Mouse (Mus musculus): Measurements from ENCODE around the gene Hsd17b7. TPM values are rescaled to one million over a fixed set of nuclear protein-coding genes. Genes with fewer than 3 reads are reported as not detected.

Hsd17b7 gene
- polyA plus RNA-seq, 1 experiment from 2014 or later: 20.8 TPM

DNA sequence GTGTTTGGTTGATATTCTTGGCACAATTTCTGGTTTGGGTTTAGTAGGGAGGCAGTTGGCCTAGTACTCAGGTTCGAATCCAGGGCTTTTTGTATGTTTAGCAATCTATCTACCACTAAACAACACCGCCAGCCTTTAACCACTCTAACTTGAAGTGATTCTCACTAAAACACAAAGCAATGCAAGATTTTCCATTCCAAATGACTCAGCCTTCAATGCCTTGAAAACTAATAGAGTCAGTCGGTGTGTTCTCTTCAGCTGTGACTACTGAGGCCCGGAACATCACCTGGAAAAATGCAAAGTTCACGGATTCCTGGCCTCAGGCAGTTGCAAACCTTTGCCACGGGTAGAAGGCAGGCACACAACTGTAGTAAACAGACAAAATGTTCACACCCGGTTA is 37.3 kb downstream of the Hsd17b7 start:
- no peak for ATAC-seq (replicated peaks; ENCODE audit: low FRiP score)
- Histone ChIP-seq H3K4me3 (ENCODE audit: low read depth, low read length) (no peak overlapping the region), H3K4me2 (ENCODE audit: low read depth, low read length, severe bottlenecking) (no peak overlapping the region), H3K4me1 (replicated peaks; ENCODE audit: control insufficient read depth, insufficient read depth, low read length) (no peaks in the 10 kb centered on the region; the same call in 1 of the 2 replicates), H3K9me3 (ENCODE audit: control insufficient read depth, low read length) (no peaks in the 10 kb centered on the region), H3K27me3 (ENCODE audit: control insufficient read depth, insufficient read depth, low read length) (no peaks in the 10 kb centered on the region), H3K27ac (ENCODE audit: low read depth, low read length) (no peak overlapping the region), H3K36me3 (ENCODE audit: control insufficient read depth, insufficient read depth, low read length) (no peaks in the 10 kb centered on the region), H3K9ac (ENCODE audit: low read length) (no peak overlapping the region)
- no peak for DNase-seq (ENCODE audit: low spot score)
- WGBS: 86% methylated on average over 7 of the region's 7 CpGs

DNA sequence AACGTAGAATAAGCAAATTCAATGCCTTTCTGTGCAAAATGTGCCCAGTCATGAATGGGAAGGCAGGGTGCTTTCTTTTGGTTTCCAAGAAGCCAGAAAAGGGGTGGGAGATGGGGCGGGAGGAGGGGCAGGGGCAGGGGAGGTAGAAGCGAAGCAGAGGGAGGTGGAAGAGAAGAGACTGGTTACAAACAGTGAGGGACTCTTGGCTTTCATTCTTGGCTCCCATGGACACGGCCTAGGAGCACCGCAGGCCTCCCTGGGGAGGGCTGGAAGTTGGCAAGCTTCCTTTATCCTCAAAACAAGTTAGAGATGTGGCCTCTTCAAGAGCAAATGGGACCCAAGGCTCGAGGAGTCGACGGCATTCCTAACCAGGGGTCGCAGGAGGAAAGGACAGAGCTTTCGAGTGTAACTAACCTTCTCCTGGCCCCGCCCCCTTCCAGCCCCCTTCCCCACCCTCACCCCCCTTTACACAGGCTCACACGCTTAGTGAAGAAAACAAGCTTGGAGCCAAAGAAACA is 40.5 kb downstream of the Hsd17b7 start, which contains the start of gene Ccdc190:
Gene Ccdc190 (plus strand): TSS at position 195 of the 518 bp plus-strand sequence.
- Histone ChIP-seq H3K4me3 (ENCODE audit: low read depth, low read length) (peak within 1 kb of the TSS; percentile 2; the same call in 1 of the 2 replicates), H3K27me3 (ENCODE audit: control insufficient read depth, insufficient read depth, low read length) (no peaks in the 10 kb centered on the region), H3K27ac (ENCODE audit: low read depth, low read length) (no peak within 1 kb of the TSS), H3K36me3 (ENCODE audit: control insufficient read depth, insufficient read depth, low read length) (no peaks in the 10 kb centered on the region), H3K9me3 (ENCODE audit: control insufficient read depth, low read length) (no peaks in the 10 kb centered on the region), H3K4me1 (replicated peaks; ENCODE audit: control insufficient read depth, insufficient read depth, low read length) (no peaks in the 10 kb centered on the region; the same call in 1 of the 2 replicates), H3K4me2 (ENCODE audit: low read depth, low read length, severe bottlenecking) (peak within 1 kb of the TSS; percentile 37; the same call in 1 of the 2 replicates), H3K9ac (ENCODE audit: low read length) (peak within 1 kb of the TSS; percentile 14)
- ATAC-seq (replicated peaks; ENCODE audit: low FRiP score) (peak; percentile 78), DNase-seq (ENCODE audit: low spot score) (peak; percentile 61)
- 9% methylated on average over 12 of the region's 12 CpGs for WGBS

DNA sequence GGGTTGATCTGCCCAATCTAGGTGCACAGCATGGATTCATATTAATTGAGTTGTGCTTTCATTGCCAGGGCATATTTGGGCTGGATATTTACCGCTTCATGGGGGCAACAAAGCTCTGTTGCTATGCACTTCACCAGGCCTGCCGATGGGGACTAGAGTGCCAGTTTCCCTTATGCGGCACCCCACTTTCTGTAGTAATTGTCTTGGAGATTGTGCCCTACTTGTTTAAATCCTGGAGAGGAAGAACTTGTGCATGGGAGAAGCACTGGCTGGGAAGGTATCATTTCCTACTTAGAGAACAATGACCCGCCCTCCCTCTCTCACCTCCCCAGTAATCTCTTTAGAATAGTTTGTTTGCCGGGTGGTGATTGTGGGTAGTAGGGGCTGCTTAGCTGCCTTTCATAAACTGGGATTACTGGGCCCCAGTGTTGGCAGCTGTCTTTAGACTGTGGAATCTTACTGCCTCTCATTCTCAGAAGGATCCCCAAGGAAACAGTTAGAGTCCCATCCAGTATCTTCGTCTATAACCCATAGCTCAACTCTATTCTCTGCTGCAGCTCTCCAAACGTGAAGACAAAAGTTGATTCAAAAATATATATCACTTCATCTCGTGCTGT is 41.2 kb downstream of the Hsd17b7 start:
- H3K36me3 ChIP-seq (ENCODE audit: control insufficient read depth, insufficient read depth, low read length): no peaks in the 10 kb centered on the region
- ATAC-seq (replicated peaks; ENCODE audit: low FRiP score) (peak; percentile 59), DNase-seq (ENCODE audit: low spot score) (no peak)
- WGBS: 32% methylated on average over 8 of the region's 8 CpGs
- H3K4me3 ChIP-seq (ENCODE audit: low read depth, low read length): no peak overlapping the region
- H3K4me1 ChIP-seq (replicated peaks; ENCODE audit: control insufficient read depth, insufficient read depth, low read length): no peaks in the 10 kb centered on the region; the same call in 1 of the 2 replicates
- H3K9ac ChIP-seq (ENCODE audit: low read length): no peak overlapping the region; the same call in 1 of the 2 replicates
- H3K27me3 ChIP-seq (ENCODE audit: control insufficient read depth, insufficient read depth, low read length): no peaks in the 10 kb centered on the region
- H3K4me2 ChIP-seq (ENCODE audit: low read depth, low read length, severe bottlenecking): no peak overlapping the region
- no peak overlapping the region for H3K27ac ChIP-seq (ENCODE audit: low read depth, low read length)
- no peaks in the 10 kb centered on the region for H3K9me3 ChIP-seq (ENCODE audit: control insufficient read depth, low read length)

DNA sequence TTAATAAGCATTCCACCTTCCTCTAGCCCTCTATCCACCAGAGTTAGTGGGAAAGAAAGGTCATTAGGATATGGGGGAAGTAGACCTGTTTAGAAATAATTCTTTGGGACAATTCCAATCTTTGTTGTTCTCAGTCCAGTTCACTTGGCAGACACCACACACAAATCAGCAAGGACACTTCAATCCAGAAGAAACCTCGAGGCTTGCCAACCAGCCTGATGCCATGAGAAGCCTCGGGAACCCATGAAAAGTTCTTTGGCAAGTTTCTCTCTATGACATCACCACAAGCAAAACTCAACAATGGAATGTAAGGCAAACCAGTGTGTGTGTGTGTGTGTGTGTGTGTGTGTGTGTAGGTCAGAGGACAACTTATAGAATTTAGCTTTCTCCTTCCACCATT is 44.5 kb downstream of the Hsd17b7 start:
- Histone ChIP-seq H3K27me3 (ENCODE audit: control insufficient read depth, insufficient read depth, low read length) (peaks cover 2% of the 10 kb centered on the region; the same call in 1 of the 2 replicates), H3K4me2 (ENCODE audit: low read depth, low read length, severe bottlenecking) (no peak overlapping the region), H3K27ac (ENCODE audit: low read depth, low read length) (no peak overlapping the region), H3K9ac (ENCODE audit: low read length) (no peak overlapping the region), H3K4me3 (ENCODE audit: low read depth, low read length) (no peak overlapping the region), H3K36me3 (ENCODE audit: control insufficient read depth, insufficient read depth, low read length) (no peaks in the 10 kb centered on the region), H3K4me1 (replicated peaks; ENCODE audit: control insufficient read depth, insufficient read depth, low read length) (no peaks in the 10 kb centered on the region; the same call in 1 of the 2 replicates), H3K9me3 (ENCODE audit: control insufficient read depth, low read length) (no peaks in the 10 kb centered on the region)
- DNase-seq (ENCODE audit: low spot score) (no peak), ATAC-seq (replicated peaks; ENCODE audit: low FRiP score) (no peak)
- WGBS: 90% methylated on average over 2 of the region's 2 CpGs

DNA sequence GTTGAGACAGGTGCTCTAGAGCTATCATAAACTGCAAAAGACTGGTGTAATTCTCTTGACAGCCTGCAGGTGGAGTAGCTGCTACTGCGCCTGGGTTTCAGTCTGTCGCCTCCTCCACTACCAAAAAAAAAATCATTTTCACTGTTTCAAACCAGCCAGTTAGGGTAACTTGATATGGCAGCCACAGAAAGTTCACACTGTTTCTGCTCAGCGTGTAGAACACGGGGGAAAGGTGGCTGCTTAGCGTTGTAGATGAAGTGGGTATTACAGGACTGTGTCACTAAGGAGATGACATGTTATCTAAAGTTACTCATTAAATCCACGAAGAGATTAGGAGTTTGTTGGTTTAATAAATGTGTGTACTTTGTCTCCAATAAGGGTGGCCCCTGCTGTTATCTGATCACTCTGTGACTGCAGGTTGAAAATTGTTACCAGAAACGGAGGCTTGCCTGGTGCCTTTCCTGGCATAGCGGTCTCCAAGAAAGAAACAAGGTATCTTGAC is 47.3 kb downstream of the Hsd17b7 start:
- Histone ChIP-seq H3K27me3 (ENCODE audit: control insufficient read depth, insufficient read depth, low read length) (peaks cover 2% of the 10 kb centered on the region; the same call in 1 of the 2 replicates), H3K9ac (ENCODE audit: low read length) (no peak overlapping the region), H3K4me1 (replicated peaks; ENCODE audit: control insufficient read depth, insufficient read depth, low read length) (no peaks in the 10 kb centered on the region), H3K27ac (ENCODE audit: low read depth, low read length) (no peak overlapping the region), H3K4me3 (ENCODE audit: low read depth, low read length) (no peak overlapping the region), H3K9me3 (ENCODE audit: control insufficient read depth, low read length) (no peaks in the 10 kb centered on the region), H3K36me3 (ENCODE audit: control insufficient read depth, insufficient read depth, low read length) (no peaks in the 10 kb centered on the region), H3K4me2 (ENCODE audit: low read depth, low read length, severe bottlenecking) (no peak overlapping the region)
- no peak for ATAC-seq (replicated peaks; ENCODE audit: low FRiP score)
- peak; percentile 64 for DNase-seq (ENCODE audit: low spot score)
- 44% methylated on average over 8 of the region's 8 CpGs for WGBS

DNA sequence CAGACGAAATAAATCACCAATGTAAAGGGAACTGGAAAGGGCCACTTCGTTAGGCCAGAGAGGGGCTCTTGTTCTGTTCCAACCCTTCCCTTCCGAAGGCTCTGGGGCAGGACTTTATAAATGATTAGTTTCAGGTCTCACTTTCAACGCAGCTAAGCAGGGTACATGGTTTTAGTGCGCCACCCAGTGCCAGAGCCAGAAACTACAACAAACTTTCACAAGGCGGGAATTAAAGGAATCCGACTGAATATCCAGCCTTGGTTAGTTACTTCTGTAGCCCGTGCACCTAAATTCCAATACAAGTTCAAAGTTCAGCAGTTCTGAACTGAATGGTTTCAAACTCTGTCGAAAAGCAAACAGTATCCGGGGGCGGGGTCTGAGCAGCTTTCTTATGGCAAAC is 49.8 kb downstream of the Hsd17b7 start:
- DNase-seq (ENCODE audit: low spot score): peak; percentile 89
- Histone ChIP-seq H3K4me1 (replicated peaks; ENCODE audit: control insufficient read depth, insufficient read depth, low read length) (no peaks in the 10 kb centered on the region), H3K36me3 (ENCODE audit: control insufficient read depth, insufficient read depth, low read length) (no peaks in the 10 kb centered on the region), H3K27me3 (ENCODE audit: control insufficient read depth, insufficient read depth, low read length) (peaks cover 2% of the 10 kb centered on the region; the same call in 1 of the 2 replicates), H3K4me2 (ENCODE audit: low read depth, low read length, severe bottlenecking) (no peak overlapping the region), H3K9ac (ENCODE audit: low read length) (no peak overlapping the region), H3K9me3 (ENCODE audit: control insufficient read depth, low read length) (no peaks in the 10 kb centered on the region), H3K27ac (ENCODE audit: low read depth, low read length) (no peak overlapping the region), H3K4me3 (ENCODE audit: low read depth, low read length) (no peak overlapping the region)
- 5% methylated on average over 11 of the region's 11 CpGs for WGBS
- ATAC-seq (replicated peaks; ENCODE audit: low FRiP score): peak; percentile 74

DNA sequence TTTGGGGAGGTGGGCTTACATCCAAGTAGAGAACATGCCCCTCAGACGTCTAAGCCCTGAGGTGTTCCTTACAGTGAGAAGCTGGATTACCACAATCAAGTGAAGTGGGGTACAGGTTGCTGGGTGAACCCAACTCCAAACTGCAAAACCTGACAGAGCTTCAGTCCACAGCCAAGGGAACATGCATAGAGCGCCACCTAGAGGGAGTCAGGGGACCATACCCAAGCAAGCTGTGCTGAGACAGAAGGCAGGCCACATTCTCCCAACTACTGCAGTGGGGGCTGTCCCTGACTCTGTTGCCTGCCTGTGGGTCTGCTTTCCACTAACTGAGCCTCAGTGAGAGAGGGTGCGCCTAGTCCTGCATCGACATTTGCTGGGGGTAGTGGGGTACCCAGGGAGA is 51.0 kb downstream of the Hsd17b7 start:
- WGBS: 19% methylated on average over 4 of the region's 4 CpGs
- H3K4me1 ChIP-seq (replicated peaks; ENCODE audit: control insufficient read depth, insufficient read depth, low read length): no peaks in the 10 kb centered on the region

DNA sequence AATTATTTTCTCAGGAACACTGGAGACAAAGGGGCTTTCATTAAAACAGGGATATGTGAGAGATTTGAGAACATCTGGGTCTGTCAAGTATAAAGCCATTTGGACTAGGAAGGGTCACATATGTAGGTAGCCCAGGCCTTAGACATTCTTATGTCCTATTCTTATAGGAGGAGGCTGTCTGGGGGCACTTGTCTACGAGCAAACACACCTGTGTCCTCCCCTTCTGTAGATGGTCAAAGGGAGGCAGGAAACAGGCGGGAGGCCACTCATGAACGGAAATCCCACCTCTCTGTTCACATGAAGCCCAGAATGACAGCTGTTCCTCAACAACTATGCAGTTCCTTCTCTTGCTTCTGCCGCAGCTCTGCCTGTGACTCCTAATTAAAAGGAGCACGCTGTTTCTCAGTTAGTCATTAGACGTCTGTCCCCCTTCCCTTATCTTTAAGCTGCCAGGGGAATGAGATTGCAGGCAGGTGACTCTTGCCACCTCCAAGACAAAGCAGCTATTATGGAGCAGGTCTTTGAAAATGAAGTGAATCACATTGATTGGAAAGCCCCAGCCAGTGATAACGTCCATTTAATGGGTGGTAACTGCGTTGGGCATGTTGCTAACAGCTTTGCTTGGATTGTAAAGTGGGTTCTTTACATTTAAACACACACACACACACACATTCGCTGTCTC is 51.8 kb downstream of the Hsd17b7 start:
- no peaks in the 10 kb centered on the region for H3K4me1 ChIP-seq (replicated peaks; ENCODE audit: control insufficient read depth, insufficient read depth, low read length)

More for the DNA sequence above, 51.0 kb downstream of the Hsd17b7 start:
- Histone ChIP-seq H3K4me3 (ENCODE audit: low read depth, low read length) (no peak overlapping the region), H3K36me3 (ENCODE audit: control insufficient read depth, insufficient read depth, low read length) (no peaks in the 10 kb centered on the region), H3K9me3 (ENCODE audit: control insufficient read depth, low read length) (no peaks in the 10 kb centered on the region), H3K27ac (ENCODE audit: low read depth, low read length) (no peak overlapping the region), H3K4me2 (ENCODE audit: low read depth, low read length, severe bottlenecking) (no peak overlapping the region), H3K9ac (ENCODE audit: low read length) (no peak overlapping the region), H3K27me3 (ENCODE audit: control insufficient read depth, insufficient read depth, low read length) (peaks cover 2% of the 10 kb centered on the region; the same call in 1 of the 2 replicates)
- ATAC-seq (replicated peaks; ENCODE audit: low FRiP score) (peak; percentile 58), DNase-seq (ENCODE audit: low spot score) (peak; percentile 71)

More for the DNA sequence above, 51.8 kb downstream of the Hsd17b7 start:
- Histone ChIP-seq H3K9me3 (ENCODE audit: control insufficient read depth, low read length) (no peaks in the 10 kb centered on the region), H3K4me2 (ENCODE audit: low read depth, low read length, severe bottlenecking) (no peak overlapping the region), H3K9ac (ENCODE audit: low read length) (no peak overlapping the region), H3K4me3 (ENCODE audit: low read depth, low read length) (no peak overlapping the region), H3K27me3 (ENCODE audit: control insufficient read depth, insufficient read depth, low read length) (peaks cover 2% of the 10 kb centered on the region; the same call in 1 of the 2 replicates), H3K27ac (ENCODE audit: low read depth, low read length) (no peak overlapping the region), H3K36me3 (ENCODE audit: control insufficient read depth, insufficient read depth, low read length) (no peaks in the 10 kb centered on the region)
- DNase-seq (ENCODE audit: low spot score) (no peak), ATAC-seq (replicated peaks; ENCODE audit: low FRiP score) (no peak)
- 63% methylated on average over 9 of the region's 9 CpGs for WGBS
